ENCODE assay signal across 8 mouse cellular contexts in genomic region chr17:56233818-56234469, GRCm38 (mm10). TPM values are rescaled to one million over a fixed set of nuclear protein-coding genes. Genes with fewer than 3 reads are reported as not detected.
A peak's percentile ranks its signal among the peaks of the same experiment; 100 is the strongest.
DNase-seq lines count a peak whose midpoint lies in the region; ATAC-seq and TF ChIP-seq lines count a peak whose summit lies in the region.

No protein-coding gene starts in this region.

- peak; percentile 74 for DNase-seq in lung, embryonic 14.5 days
- DNase-seq in lung, adult 2 months = no peak
- DNase-seq in embryo, embryonic 11 days = peak; percentile 91
- peak; percentile 86 for DNase-seq in hindbrain, embryonic 11.5 days (ENCODE audit: low spot score)
- peak; percentile 92 for DNase-seq in layer of hippocampus, adult 9-11 months
- DNase-seq in mesoderm, embryonic 11.5 days (ENCODE audit: low read depth, low spot score) = peak; percentile 88
- peak; percentile 84 for DNase-seq in telencephalon, adult 2 months (ENCODE audit: low read depth, low spot score)
- no peak for DNase-seq in gastrocnemius, adult 18-20 months (ENCODE audit: low spot score)

- H3K4me2 ChIP-seq in lung, embryonic 14.5 days = no peak overlapping the region
- peak overlapping the region; percentile 26 for H3K4me2 ChIP-seq in hindbrain, embryonic 11.5 days (replicated peaks; ENCODE audit: low read depth, low read length)

- no peak for TF ChIP-seq CTCF in lung, embryonic 14.5 days (IDR thresholded peaks at IDR 0.05; ENCODE audit: low read depth)
- TF ChIP-seq CTCF in lung, adult 2 months (IDR thresholded peaks at IDR 0.05; ENCODE audit: insufficient read depth, low read length) = no peak

- no peak for TF ChIP-seq POLR2A in lung, adult 2 months (IDR thresholded peaks at IDR 0.05; ENCODE audit: borderline replicate concordance, extremely low read depth, low read depth, low read length)

- WGBS in lung, embryonic 14.5 days = under 1% methylated on average over 14 of the region's 14 CpGs
- 7% methylated on average over 14 of the region's 14 CpGs for WGBS in lung, adult 2 months
- WGBS in hindbrain, embryonic 11.5 days = 2% methylated on average over 14 of the region's 14 CpGs

- H3K4me3 ChIP-seq in lung, embryonic 14.5 days (ENCODE audit: low read depth, low read length) = no peak overlapping the region
- H3K4me3 ChIP-seq in lung, adult 2 months (replicated peaks; ENCODE audit: extremely low read depth, low read depth, low read length) = no peak overlapping the region
- H3K4me3 ChIP-seq in hindbrain, embryonic 11.5 days (ENCODE audit: low read depth, low read length) = no peak overlapping the region

- H3K27ac ChIP-seq in lung, embryonic 14.5 days (ENCODE audit: low read depth) = no peak overlapping the region
- H3K27ac ChIP-seq in hindbrain, embryonic 11.5 days (ENCODE audit: low read depth, low read length) = no peak overlapping the region

- H3K27me3 ChIP-seq in lung, embryonic 14.5 days (ENCODE audit: insufficient read depth, low read length) = no peaks in the 10 kb centered on the region
- 0 out of 2 replicates have a peak, but pooled peaks cover 2% of the 10 kb centered on the region for H3K27me3 ChIP-seq in hindbrain, embryonic 11.5 days (ENCODE audit: control insufficient read depth, insufficient read depth, low read length)

- no peaks in the 10 kb centered on the region for H3K36me3 ChIP-seq in lung, embryonic 14.5 days (ENCODE audit: insufficient read depth)
- H3K36me3 ChIP-seq in hindbrain, embryonic 11.5 days (ENCODE audit: control insufficient read depth, insufficient read depth, low read length) = no peaks in the 10 kb centered on the region

- H3K4me1 ChIP-seq in lung, embryonic 14.5 days (ENCODE audit: insufficient read depth) = no peaks in the 10 kb centered on the region; the same call in 1 of the 2 replicates
- H3K4me1 ChIP-seq in lung, adult 2 months (ENCODE audit: control insufficient read depth, insufficient read depth, low read length) = no peaks in the 10 kb centered on the region
- peaks cover 3% of the 10 kb centered on the region; the same call in 1 of the 2 replicates for H3K4me1 ChIP-seq in hindbrain, embryonic 11.5 days (replicated peaks; ENCODE audit: control insufficient read depth, insufficient read depth, low read length)

- H3K9ac ChIP-seq in lung, embryonic 14.5 days = no peak overlapping the region
- H3K9ac ChIP-seq in hindbrain, embryonic 11.5 days (ENCODE audit: low read depth, low read length) = no peak overlapping the region

- no peaks in the 10 kb centered on the region for H3K9me3 ChIP-seq in lung, embryonic 14.5 days (ENCODE audit: low read depth, low read length)
- no peaks in the 10 kb centered on the region for H3K9me3 ChIP-seq in hindbrain, embryonic 11.5 days (ENCODE audit: control insufficient read depth, low read length)

- peak; percentile 70; the same call in 1 of the 2 replicates for ATAC-seq in lung, embryonic 14.5 days (ENCODE audit: insufficient read depth)
- ATAC-seq in hindbrain, embryonic 11.5 days (ENCODE audit: low FRiP score) = peak; percentile 96

RNA-seq across cellular contexts. Expression of gene Dpp9, which starts 15.2 kb away (rescaled TPM):
- 37.9 and 41.3 TPM in 2 replicates for polyA plus RNA-seq in lung, embryonic 14.5 days (2014; fragmentation: Nextera tagmentation; extraction: Ambion mirVana)
- 65.8 and 71.9 TPM in 2 replicates for polyA plus RNA-seq in lung, adult 2 months (2012; rRNA removed)
- 26.2 and 27.6 TPM in 2 replicates for polyA plus RNA-seq in hindbrain, embryonic 11.5 days (2014; fragmentation: Nextera tagmentation; extraction: Ambion mirVana)
- total RNA-seq in gastrocnemius, adult 18-20 months (2021) = 10 to 100 TPM; 35.6 to 41.6 TPM

RNA-seq across cellular contexts. Expression of gene Fem1a, which starts 22.7 kb away (rescaled TPM):
- 14.5 and 15.4 TPM in 2 replicates for polyA plus RNA-seq in lung, embryonic 14.5 days (2014; fragmentation: Nextera tagmentation; extraction: Ambion mirVana)
- 28.2 and 29.4 TPM in 2 replicates for polyA plus RNA-seq in lung, adult 2 months (2012; rRNA removed)
- polyA plus RNA-seq in hindbrain, embryonic 11.5 days (2014; fragmentation: Nextera tagmentation; extraction: Ambion mirVana) = 12.8 and 14.4 TPM in 2 replicates
- total RNA-seq in gastrocnemius, adult 18-20 months (2021) = 100 to 1,000 TPM; 157 to 172 TPM

RNA-seq across cellular contexts. Expression of gene Ticam1, which starts 42.6 kb away (rescaled TPM):
- 4.5 and 4.9 TPM in 2 replicates for polyA plus RNA-seq in lung, embryonic 14.5 days (2014; fragmentation: Nextera tagmentation; extraction: Ambion mirVana)
- polyA plus RNA-seq in lung, adult 2 months (2012; rRNA removed) = 17.1 and 18.1 TPM in 2 replicates
- polyA plus RNA-seq in hindbrain, embryonic 11.5 days (2014; fragmentation: Nextera tagmentation; extraction: Ambion mirVana) = 2.1 and 2.7 TPM in 2 replicates
- total RNA-seq in gastrocnemius, adult 18-20 months (2021) = 1 to 10 TPM; 2.0 to 2.5 TPM

RNA-seq across cellular contexts. Expression of gene Mydgf, which starts 50.2 kb away (rescaled TPM):
- polyA plus RNA-seq in lung, embryonic 14.5 days (2014; fragmentation: Nextera tagmentation; extraction: Ambion mirVana) = 93.0 and 95.3 TPM in 2 replicates
- polyA plus RNA-seq in lung, adult 2 months (2012; rRNA removed) = 42.4 and 48.7 TPM in 2 replicates
- polyA plus RNA-seq in hindbrain, embryonic 11.5 days (2014; fragmentation: Nextera tagmentation; extraction: Ambion mirVana) = 62.1 and 62.9 TPM in 2 replicates
- total RNA-seq in gastrocnemius, adult 18-20 months (2021) = 10 to 100 TPM; 17.1 to 17.5 TPM

RNA-seq across cellular contexts. Expression of gene Plin3, which starts 58.7 kb away (rescaled TPM):
- polyA plus RNA-seq in lung, embryonic 14.5 days (2014; fragmentation: Nextera tagmentation; extraction: Ambion mirVana) = 69.7 and 71.0 TPM in 2 replicates
- polyA plus RNA-seq in lung, adult 2 months (2012; rRNA removed) = 39.4 and 39.6 TPM in 2 replicates
- 25.0 and 26.2 TPM in 2 replicates for polyA plus RNA-seq in hindbrain, embryonic 11.5 days (2014; fragmentation: Nextera tagmentation; extraction: Ambion mirVana)
- total RNA-seq in gastrocnemius, adult 18-20 months (2021) = 10 to 100 TPM; 32.4 to 50.3 TPM

Comparison
In these comparisons a context has a peak if more than half of its experiments do, and no peak if none do; other contexts are left out.
1. DNase-seq: peak in lung, embryonic 14.5 days (single experiment), embryo, embryonic 11 days (single experiment), hindbrain, embryonic 11.5 days (single experiment), layer of hippocampus, adult 9-11 months (single experiment), mesoderm, embryonic 11.5 days (single experiment) and telencephalon, adult 2 months (single experiment); none in lung, adult 2 months (single experiment) and gastrocnemius, adult 18-20 months (single experiment).